Mouse (Mus musculus) liver, embryonic 15.5 days (tissue): Measurements from ENCODE around the gene Pde6c. TPM values are rescaled to one million over a fixed set of nuclear protein-coding genes. Genes with fewer than 3 reads are reported as not detected.

Experiments used
- ATAC-seq: fragments of 200-750 bp; cut with Nextera tagmentation; 2 replicates; pipeline ENCODE4 v1.8.0; 2017; ENCODE audit warnings: moderate number of reproducible peaks, mild to moderate bottlenecking, moderate library complexity; ENCODE audit not compliant: insufficient read depth
- H3K27ac ChIP-seq: fragments of 300-500 bp; sonication (generic); replicated peaks from 2 replicates; pipeline ENCODE4 v1.5.1; 2015; ENCODE audit warnings: mild to moderate bottlenecking, inconsistent platforms
- H3K27me3 ChIP-seq: fragments of 300-500 bp; sonication (generic); 2 replicates; pipeline ENCODE4 v1.6.1; 2015; ENCODE audit warnings: mild to moderate bottlenecking, inconsistent platforms
- H3K36me3 ChIP-seq: fragments of 300-500 bp; sonication (generic); replicated peaks from 2 replicates; pipeline ENCODE4 v1.6.1; 2015; ENCODE audit warnings: moderate library complexity, mild to moderate bottlenecking, inconsistent platforms
- H3K4me1 ChIP-seq: fragments of 300-500 bp; sonication (generic); replicated peaks from 2 replicates; pipeline ENCODE4 v1.6.1; 2015; ENCODE audit warnings: inconsistent platforms
- H3K4me2 ChIP-seq: fragments of 300-500 bp; sonication (generic); 2 replicates; pipeline ENCODE4 v1.6.1; 2015; ENCODE audit warnings: moderate library complexity, mild to moderate bottlenecking, inconsistent platforms
- H3K4me3 ChIP-seq: fragments of 300-500 bp; sonication (generic); replicated peaks from 2 replicates; pipeline ENCODE4 v1.5.1; 2015; ENCODE audit warnings: mild to moderate bottlenecking, inconsistent platforms
- H3K9ac ChIP-seq: fragments of 300-500 bp; sonication (generic); 2 replicates; pipeline ENCODE4 v1.6.1; 2015; ENCODE audit warnings: moderate library complexity, mild to moderate bottlenecking, inconsistent platforms
- H3K9me3 ChIP-seq: fragments of 300-500 bp; sonication (generic); replicated peaks from 2 replicates; pipeline ENCODE4 v1.6.1; 2016; ENCODE audit warnings: inconsistent platforms
- WGBS: fragments of 180-500 bp; shearing (Covaris S2); methylation state at CpG from one replicate; pipeline ENCODE4 v1.1.7; 2015; ENCODE audit warnings: mixed read lengths; ENCODE audit not compliant: insufficient replicate concordance; 5-methylcytosine and 5-hydroxymethylcytosine counted together
- polyA plus RNA-seq: library from polyadenylated mRNA; unstranded; fragments of >200 nt; fragmentation: Nextera tagmentation; extraction: Ambion mirVana; gene quantifications from 2 replicates; pipeline ENCODE4 v1.2.1, GENCODE M21; 2015

The Pde6c gene
- polyA plus RNA-seq = 5.5 and 5.8 TPM in 2 replicates

DNA sequence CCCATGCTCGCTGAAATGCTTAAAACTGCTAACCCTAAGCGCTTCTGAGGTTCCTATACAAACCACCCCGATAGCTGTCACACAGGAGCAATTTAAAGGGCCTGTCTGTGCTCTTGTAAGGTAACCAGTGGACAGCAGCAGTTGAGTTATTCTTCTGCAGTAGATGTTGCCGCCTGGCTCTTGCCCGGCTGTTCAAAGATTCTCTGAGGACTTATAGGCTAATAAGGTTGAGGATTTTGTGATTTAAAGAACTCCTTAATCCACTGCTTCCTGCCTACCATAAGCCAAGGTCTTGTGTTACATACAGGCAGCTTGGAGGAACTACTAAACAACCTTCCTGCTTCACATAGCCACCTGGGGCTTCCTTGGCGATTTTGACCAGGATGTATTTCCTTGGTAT is at the start of gene Pde6c:
Gene Pde6c, plus strand, starts transcription at position 301 of the 400 bp plus-strand sequence.
- 58% methylated on average over 6 of the region's 6 CpGs for WGBS
- Histone ChIP-seq H3K36me3 (no peaks in the 10 kb centered on the region), H3K9me3 (no peaks in the 10 kb centered on the region), H3K4me2 (no peak within 1 kb of the TSS), H3K4me3 (no peak within 1 kb of the TSS), H3K9ac (no peak within 1 kb of the TSS), H3K27me3 (no peaks in the 10 kb centered on the region), H3K27ac (0 out of 2 replicates have a peak within 1 kb of the TSS, but pooled peaks have one; percentile 41), H3K4me1 (peaks cover 19% of the 10 kb centered on the region)
- no peak for ATAC-seq

DNA sequence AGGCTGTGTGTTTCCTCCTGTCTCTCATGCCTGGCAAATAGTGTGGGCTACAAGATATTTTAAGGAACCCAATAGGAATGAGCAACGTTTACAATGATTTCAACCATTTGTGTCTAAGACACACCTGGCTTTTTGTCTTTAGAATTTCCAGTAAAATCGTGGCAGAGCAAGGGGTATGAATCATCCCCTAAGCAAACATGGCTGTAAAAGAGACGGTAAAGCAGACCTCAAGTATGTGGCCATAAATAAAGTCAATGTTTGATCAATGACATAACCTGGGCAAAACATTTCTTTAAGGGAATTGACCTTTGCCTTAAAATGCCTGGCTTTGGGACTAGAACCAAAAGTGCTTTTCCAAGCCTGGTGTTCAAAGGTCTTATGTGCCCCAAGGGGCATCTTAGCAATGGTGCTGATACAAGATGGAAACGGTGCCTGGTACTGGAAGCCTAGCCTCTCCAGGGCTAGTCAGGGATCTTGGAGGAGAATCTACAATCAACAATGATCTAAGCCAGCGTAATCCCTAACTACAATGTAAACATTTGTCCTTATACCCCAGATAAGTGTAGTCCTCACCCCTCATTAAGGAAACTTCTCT is 49.6 kb upstream of the Pde6c start:
- WGBS = 43% methylated on average over 5 of the region's 5 CpGs
- H3K4me2 ChIP-seq = no peak overlapping the region
- H3K4me1 ChIP-seq = no peaks in the 10 kb centered on the region; the same call in 1 of the 2 replicates
- H3K9ac ChIP-seq = no peak overlapping the region
- H3K9me3 ChIP-seq = no peaks in the 10 kb centered on the region
- no peaks in the 10 kb centered on the region for H3K27me3 ChIP-seq
- no peak overlapping the region for H3K27ac ChIP-seq
- no peak overlapping the region for H3K4me3 ChIP-seq
- H3K36me3 ChIP-seq = no peaks in the 10 kb centered on the region
- no peak for ATAC-seq

DNA sequence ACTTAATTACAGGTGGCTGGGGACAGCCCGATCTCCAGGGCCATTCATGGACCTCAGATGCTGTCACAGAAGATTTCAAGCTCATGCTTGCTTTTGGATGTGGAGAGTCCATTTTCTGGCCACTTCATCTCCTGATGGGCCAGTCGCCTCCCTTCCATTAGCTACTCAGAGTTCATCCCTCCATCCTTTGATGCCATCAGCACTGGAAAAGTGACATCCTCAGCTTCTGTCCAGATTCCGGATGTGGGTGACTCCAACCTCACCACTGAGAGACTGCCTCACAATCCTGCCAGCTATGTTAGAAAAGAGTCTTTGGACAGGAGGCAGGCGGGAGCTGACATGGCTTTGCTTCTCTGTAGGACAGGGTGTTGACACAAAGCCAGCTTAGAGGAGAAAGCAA is 46.7 kb upstream of the Pde6c start:
- no peak overlapping the region for H3K4me2 ChIP-seq
- no peak overlapping the region for H3K9ac ChIP-seq
- H3K27me3 ChIP-seq = no peaks in the 10 kb centered on the region
- no peaks in the 10 kb centered on the region for H3K9me3 ChIP-seq
- no peaks in the 10 kb centered on the region for H3K36me3 ChIP-seq
- WGBS = 57% methylated on average over 4 of the region's 4 CpGs
- no peaks in the 10 kb centered on the region; the same call in 1 of the 2 replicates for H3K4me1 ChIP-seq
- H3K4me3 ChIP-seq = no peak overlapping the region
- no peak overlapping the region for H3K27ac ChIP-seq
- ATAC-seq = no peak

DNA sequence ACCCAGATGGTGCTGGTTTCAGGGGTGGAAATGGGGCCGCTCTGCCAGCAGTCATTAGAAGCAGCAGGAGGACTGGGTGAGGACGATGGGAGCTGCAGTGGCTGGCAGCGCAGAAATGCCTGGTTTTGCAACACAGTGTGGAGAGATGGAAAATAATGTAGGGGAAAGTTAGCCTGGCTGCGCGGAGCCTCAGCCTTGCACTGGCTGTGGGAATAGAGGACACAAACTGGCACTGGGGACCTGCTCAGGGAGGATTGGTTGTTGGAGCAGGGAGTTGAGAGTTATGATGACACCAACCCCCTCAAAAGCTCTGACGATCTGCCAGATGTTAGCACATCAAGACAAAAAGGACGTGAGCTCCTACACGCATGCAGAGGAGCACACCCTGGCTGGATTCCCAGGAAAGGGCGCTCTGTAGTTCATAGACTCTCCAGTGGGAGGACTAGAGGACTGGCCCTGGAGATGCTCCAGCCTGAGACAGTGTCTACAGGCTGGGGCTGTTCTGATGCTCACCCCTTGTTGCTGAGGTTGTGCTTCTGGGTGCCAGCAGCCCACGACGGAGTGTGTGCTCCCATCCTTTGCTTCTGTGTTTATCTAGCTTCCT is 45.5 kb upstream of the Pde6c start:
- peak; percentile 56 for ATAC-seq
- H3K36me3 ChIP-seq = no peaks in the 10 kb centered on the region
- H3K9me3 ChIP-seq = no peaks in the 10 kb centered on the region
- WGBS = 40% methylated on average over 11 of the region's 11 CpGs
- H3K9ac ChIP-seq = no peak overlapping the region
- no peaks in the 10 kb centered on the region; the same call in 1 of the 2 replicates for H3K4me1 ChIP-seq
- H3K4me2 ChIP-seq = no peak overlapping the region
- H3K27me3 ChIP-seq = no peaks in the 10 kb centered on the region
- H3K27ac ChIP-seq = no peak overlapping the region
- H3K4me3 ChIP-seq = no peak overlapping the region

DNA sequence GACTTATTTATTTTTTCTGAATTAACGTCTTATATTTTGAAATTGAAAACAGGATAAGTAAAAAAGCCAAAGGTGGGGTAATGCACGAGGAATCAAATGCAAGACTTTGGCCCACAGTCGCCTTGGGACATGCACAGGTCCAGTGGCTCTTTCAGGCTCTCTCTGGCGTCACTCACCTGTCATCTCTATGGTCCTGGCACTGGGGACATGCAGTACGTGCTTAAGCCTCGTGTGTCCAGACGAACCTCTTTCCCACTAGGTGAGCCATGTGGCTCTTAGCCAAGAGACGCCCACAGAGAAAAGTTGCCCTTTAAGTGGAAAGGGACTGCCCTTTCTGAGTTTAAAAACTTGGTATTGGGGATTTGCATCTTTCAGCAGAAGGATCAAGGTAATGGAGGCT is 43.2 kb upstream of the Pde6c start:
- Histone ChIP-seq H3K4me1 (no peaks in the 10 kb centered on the region; the same call in 1 of the 2 replicates), H3K4me3 (no peak overlapping the region), H3K36me3 (no peaks in the 10 kb centered on the region), H3K4me2 (no peak overlapping the region), H3K9ac (no peak overlapping the region), H3K27ac (no peak overlapping the region), H3K9me3 (no peaks in the 10 kb centered on the region), H3K27me3 (no peaks in the 10 kb centered on the region)
- ATAC-seq = no peak
- WGBS = 55% methylated on average over 8 of the region's 8 CpGs

DNA sequence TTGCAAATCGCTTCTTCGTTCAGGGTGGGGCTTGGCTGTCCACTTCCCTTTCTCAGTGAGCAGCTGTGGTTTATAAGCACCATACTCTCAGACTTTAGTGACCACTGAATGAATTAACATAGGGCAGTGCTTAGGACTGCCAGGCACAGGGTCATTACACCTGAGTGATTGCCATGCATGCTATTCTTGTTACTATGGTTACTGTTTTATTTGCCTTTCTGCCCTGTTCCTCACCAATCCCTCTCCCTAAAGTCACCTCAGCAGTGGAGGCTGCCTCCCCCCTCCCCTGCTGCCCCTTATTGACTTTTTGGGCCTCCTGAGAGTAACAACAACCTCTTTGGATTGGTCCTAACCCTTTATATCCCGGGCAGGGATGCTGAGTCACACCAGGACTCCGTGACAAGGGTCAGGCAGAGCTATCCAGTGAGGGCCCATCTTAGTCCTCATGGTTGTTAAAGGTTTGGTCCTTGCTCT is 41.0 kb upstream of the Pde6c start:
- no peak for ATAC-seq
- Histone ChIP-seq H3K36me3 (no peaks in the 10 kb centered on the region), H3K9me3 (no peaks in the 10 kb centered on the region), H3K4me3 (no peak overlapping the region), H3K9ac (no peak overlapping the region), H3K4me1 (no peaks in the 10 kb centered on the region; the same call in 1 of the 2 replicates), H3K4me2 (no peak overlapping the region), H3K27me3 (peaks cover 13% of the 10 kb centered on the region), H3K27ac (no peak overlapping the region)
- WGBS = 27% methylated on average over 4 of the region's 4 CpGs

DNA sequence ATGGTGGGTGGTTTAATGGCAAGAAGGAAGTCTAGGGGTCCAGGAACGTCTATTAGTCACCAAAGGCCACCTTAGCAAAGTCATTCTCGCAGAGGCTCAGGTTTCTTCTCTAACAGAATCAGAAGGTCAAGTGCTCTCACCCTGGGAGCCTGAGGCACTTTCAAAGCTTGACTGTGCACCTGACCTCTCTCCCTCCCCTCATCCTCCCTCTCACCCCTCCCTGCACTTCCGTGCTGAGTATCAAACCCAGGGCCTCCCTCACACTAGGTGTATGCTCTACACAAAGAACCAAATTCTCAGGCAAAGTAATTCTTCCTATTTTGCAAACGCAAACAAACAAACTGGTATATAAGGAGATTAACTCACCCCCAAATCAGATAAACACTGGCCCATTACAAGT is 36.4 kb upstream of the Pde6c start:
- no peaks in the 10 kb centered on the region for H3K9me3 ChIP-seq
- H3K9ac ChIP-seq = no peak overlapping the region
- no peak overlapping the region for H3K4me2 ChIP-seq
- WGBS = 12% methylated on average over 4 of the region's 4 CpGs
- H3K27me3 ChIP-seq = peaks cover 41% of the 10 kb centered on the region
- no peak overlapping the region for H3K4me3 ChIP-seq
- no peak for ATAC-seq
- H3K27ac ChIP-seq = no peak overlapping the region
- peaks cover 4% of the 10 kb centered on the region; the same call in 1 of the 2 replicates for H3K4me1 ChIP-seq
- no peaks in the 10 kb centered on the region for H3K36me3 ChIP-seq

DNA sequence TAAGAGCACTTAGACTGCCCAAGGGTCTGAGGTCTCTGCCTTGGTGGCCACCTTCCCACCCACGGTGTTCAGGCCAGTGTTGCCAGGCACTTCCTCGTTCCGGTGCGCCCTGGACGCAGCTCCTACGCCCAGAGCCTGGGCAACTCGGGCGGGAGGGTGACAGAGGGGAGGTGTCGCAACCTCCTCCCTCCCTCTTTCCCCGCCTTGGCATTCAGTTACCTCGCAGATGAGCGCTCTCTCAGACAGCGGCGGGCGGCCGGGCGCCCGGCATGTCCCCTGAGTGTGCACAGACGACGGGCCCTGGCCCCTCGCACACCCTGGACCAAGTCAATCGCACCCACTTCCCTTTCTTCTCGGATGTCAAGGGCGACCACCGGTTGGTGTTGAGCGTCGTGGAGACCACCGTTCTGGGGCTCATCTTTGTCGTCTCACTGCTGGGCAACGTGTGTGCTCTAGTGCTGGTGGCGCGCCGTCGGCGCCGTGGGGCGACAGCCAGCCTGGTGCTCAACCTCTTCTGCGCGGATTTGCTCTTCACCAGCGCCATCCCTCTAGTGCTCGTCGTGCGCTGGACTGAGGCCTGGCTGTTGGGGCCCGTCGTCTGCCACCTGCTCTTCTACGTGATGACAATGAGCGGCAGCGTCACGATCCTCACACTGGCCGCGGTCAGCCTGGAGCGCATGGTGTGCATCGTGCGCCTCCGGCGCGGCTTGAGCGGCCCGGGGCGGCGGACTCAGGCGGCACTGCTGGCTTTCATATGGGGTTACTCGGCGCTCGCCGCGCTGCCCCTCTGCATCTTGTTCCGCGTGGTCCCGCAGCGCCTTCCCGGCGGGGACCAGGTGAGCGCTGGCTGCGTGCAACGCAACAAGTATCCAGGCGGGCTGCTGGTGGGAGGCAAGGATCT is 35.5 kb upstream of the Pde6c start, which contains the start of gene Ffar4:
Gene Ffar4, plus strand, starts transcription at position 214 of the 901 bp plus-strand sequence.
- H3K9me3 ChIP-seq = no peaks in the 10 kb centered on the region
- H3K4me3 ChIP-seq = peak within 1 kb of the TSS; percentile 29
- H3K27me3 ChIP-seq = peaks cover 41% of the 10 kb centered on the region
- H3K27ac ChIP-seq = no peak within 1 kb of the TSS
- ATAC-seq = no peak
- 1% methylated on average over 76 of the region's 77 CpGs for WGBS
- H3K36me3 ChIP-seq = no peaks in the 10 kb centered on the region
- H3K4me2 ChIP-seq = peak within 1 kb of the TSS; percentile 54
- H3K9ac ChIP-seq = no peak within 1 kb of the TSS
- H3K4me1 ChIP-seq = peaks cover 4% of the 10 kb centered on the region; the same call in 1 of the 2 replicates

DNA sequence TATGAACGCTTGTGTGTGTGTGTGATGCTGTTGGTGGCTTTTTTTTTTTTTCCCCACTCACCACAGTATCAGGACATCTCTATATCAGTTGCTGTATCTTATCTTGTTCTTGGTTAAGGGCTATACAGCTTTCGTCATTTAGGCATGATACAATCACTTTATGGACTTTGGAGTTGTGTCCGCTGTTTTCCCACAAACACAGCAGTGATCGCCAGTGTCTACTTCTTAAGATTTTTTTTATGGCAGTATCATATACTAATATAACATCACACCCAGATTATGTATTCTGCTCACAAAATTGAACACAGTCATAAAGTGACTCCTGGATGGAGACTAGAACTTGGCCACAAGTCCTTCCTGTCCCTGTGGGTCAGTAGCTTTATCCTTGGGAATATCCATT is 24.7 kb upstream of the Pde6c start:
- Histone ChIP-seq H3K4me3 (no peak overlapping the region), H3K4me2 (no peak overlapping the region), H3K27ac (no peak overlapping the region), H3K27me3 (no peaks in the 10 kb centered on the region; the same call in 1 of the 2 replicates), H3K9ac (no peak overlapping the region), H3K9me3 (no peaks in the 10 kb centered on the region), H3K36me3 (no peaks in the 10 kb centered on the region), H3K4me1 (no peaks in the 10 kb centered on the region)
- ATAC-seq = no peak
- WGBS = 70% methylated on average over 4 of the region's 4 CpGs

DNA sequence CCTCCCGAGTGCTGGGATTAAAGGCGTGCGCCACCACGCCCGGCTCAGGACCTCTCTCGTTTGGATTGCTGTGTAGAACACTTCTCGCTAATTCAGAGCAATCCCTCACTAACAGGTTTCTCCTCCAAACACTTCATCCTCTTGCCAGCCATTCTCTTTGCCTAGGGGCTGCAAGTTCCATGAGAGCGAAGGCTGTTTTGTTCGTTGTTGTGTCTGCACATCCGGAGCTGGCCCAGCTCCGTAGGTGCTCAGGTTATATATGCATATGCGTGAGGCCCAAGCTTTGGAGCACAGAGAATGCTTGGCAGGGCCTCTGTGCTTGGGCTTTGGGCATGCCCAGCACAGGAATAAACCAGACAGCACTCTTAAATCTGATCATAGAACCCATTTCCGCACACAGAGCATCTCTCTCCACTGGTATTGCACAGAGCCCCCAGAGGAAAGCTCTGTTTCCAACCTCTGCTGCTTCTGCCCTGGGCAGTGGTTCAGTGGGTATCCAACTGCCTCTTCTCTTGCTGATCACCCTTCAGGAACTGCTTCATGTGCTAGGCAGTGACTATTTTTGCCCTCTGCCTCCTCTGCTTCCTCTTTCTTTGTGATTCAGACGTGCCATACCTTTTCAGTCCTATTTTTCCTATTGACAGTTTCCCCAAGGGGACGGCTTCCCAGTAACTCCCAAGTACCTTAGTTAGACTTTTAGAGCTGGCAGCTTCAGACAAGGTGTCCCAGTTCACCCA is 22.9 kb upstream of the Pde6c start:
- Histone ChIP-seq H3K4me2 (no peak overlapping the region), H3K27ac (no peak overlapping the region), H3K9ac (no peak overlapping the region), H3K4me1 (no peaks in the 10 kb centered on the region), H3K9me3 (no peaks in the 10 kb centered on the region), H3K36me3 (no peaks in the 10 kb centered on the region), H3K27me3 (no peaks in the 10 kb centered on the region; the same call in 1 of the 2 replicates), H3K4me3 (no peak overlapping the region)
- ATAC-seq = no peak
- WGBS = 72% methylated on average over 15 of the region's 15 CpGs
